Mouse (Mus musculus): ENCODE results near the gene Cdh26.

Gene Cdh26

GRCm38 (mm10) chr2:178513636-178514071, 83.3 kb downstream of the Cdh26 start:
- DNase-seq = no peak

DNA sequence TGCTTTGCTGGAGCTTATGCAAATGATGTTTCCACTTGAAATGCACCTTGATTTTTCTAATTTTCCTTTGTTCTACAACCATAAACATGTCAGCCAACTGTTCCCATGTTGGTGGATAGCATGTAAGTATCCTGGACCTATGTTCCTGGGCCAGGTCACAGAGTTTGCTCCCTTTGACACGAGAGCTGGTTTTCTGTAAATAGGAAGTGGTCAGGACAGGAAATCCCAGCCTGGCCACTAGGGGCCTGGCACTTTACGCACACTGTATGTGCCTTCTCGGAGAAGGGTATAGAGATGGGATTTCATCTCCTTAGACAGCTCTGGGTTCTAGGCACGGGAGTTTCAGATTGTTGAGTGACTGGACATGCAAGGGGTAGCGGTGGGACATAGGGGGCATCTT, 86.1 kb downstream of the Cdh26 start:
- no peak for DNase-seq

GRCm38 (mm10) chr2:178516941-178517340, 86.6 kb downstream of the Cdh26 start:
- DNase-seq = no peak

GRCm38 (mm10) chr2:178519321-178519720, 89.0 kb downstream of the Cdh26 start:
- DNase-seq = no peak

DNA sequence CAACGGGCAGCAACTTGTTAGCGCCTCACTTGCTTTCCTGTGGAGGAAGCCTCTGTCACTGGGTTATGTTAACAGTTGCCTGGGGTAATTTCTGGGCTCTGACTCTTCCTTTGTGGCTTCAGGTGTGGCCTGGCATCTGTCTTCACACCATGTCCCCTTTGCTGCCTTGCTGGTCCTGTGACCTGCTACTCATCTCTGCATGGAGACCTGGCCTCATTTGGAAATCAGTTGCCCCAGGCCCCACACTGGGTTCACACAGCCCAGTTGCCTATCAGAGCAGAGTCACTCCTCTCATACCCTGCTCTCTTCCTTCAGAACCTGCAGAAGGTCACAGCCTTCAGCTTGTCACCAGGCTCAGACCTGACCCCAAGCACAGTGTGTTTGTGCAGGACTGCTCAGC, 89.9 kb downstream of the Cdh26 start:
- no peak for DNase-seq

DNA sequence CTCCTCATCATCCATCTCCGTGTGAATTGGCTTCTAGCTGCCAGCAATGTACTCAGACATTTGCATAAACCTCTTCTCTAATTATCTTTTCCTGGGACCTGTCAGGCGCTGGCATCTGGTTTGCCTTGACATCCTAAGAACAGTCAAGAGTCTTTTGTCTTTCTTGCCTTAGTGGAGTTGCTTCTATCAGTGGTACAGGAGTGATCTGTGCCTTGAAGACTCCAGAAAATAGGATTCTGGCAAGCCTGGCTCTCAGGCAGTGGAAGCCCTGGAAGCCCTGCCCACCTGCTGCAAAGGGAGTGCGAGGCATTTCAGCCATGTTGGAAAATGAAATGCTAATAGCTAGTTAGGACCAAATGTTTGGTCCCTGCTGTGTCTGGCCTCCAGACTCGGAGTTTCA, 92.0 kb downstream of the Cdh26 start:
- DNase-seq = no peak

GRCm38 (mm10) chr2:178522786-178523185, 92.5 kb downstream of the Cdh26 start:
- DNase-seq = no peak

DNA sequence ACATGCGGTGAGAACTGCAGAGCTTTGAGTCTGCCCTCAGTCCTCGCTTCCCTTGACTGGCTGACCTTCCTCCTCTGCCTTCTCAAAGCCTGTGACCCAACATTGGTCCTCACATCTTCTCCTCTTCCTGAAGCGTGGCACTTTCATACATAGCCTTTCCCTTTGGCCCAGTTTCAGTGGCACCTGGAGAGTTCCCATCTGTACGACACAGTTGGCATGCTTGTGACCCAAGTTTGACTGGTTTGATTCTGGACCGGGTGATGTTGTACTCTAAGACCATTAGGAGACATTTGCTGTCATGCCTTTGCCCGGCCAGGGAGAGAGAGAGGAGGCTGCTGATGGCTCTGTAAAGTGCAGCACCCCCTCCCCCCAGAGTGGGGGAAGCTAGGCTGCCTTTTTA, 96.4 kb downstream of the Cdh26 start:
- no peak for DNase-seq

DNA sequence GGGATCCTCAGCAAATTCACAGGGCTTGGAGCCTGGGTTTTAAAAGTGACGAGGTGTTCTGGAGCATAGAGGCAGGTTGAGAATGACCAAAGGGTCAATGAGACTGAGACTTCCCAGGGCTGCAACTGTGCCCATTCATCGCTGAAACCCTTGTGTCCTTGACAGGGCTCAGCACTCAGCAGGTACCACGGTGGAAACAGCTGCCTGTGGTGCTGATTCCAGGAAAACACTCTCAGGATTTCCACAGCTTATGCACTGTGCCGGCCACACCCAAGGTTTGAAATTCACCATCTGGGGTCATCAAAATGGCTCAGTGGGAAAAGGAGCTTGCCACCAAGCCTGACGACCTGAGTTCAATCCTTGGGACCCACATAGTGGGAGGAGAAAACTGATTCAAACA, 100.9 kb downstream of the Cdh26 start:
- DNase-seq = no peak

DNA sequence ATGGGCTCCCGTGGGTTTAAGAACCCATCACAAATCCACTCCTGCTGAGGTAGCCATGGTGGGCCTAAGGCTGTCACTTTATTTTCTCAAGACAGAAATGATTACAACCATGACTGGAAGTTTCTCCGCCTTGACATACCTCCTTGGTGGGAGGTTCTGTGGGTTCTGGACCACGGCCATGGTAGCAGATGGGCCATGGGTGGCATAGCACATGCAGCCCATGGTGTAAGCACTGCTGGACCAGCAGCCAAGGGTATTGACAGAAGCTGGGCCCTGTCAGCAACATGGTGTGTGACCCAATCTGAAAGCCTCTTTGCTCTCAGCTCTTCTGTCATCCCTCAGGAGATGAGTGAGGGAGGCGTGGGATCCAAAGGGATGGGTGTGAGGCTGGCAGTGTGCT, 106.2 kb downstream of the Cdh26 start:
- no peak for DNase-seq
